Mouse (Mus musculus): ENCODE data around the gene Irs3. TPM values are rescaled to one million over a fixed set of nuclear protein-coding genes. Genes with fewer than 3 reads are reported as not detected.

Gene Irs3
- 1 to 10 TPM in 1 of 2 experiments, under 1 TPM in 1; 0.59 to 1.2 TPM for total RNA-seq (2021)
- long read RNA-seq, experiment 1 = 0 reads
- long read RNA-seq, experiment 2, partial matches to known transcripts = 0 of 2 reads
- long read RNA-seq, experiment 2, other reads (novel, unspliced or antisense) = 1 of 2 reads

- no peak for DNase-seq (ENCODE audit: low spot score in 2 of 2)
These were observed at the start of gene Irs3 for GRCm38 (mm10) chr5:137645652-137646091. Gene Irs3, minus strand, starts transcription at chr5:137645714.

DNA sequence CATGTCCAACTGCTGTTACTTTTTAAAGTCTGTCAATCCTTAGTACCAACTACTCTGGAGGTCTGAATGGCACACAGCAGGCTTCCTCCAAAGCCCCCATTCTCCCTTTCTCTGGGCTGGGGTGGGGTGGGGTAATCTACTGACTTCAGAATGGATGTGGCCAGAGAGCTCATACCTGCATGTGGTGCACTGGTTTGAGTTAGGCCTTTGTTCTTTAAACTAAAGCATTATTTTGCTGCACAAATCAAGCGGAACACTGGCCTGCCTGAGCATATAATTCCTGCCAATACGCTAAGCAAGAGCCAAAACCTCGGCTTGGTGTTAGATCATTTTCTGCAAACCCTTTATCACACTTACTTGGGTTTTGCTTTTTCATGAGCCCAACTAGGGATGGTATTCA lies 49.3 kb upstream of the Irs3 start:
- no peak for DNase-seq (ENCODE audit: low spot score in 2 of 2)

GRCm38 (mm10) chr5:137691881-137692280 lies 46.4 kb upstream of the Irs3 start:
- no peak for DNase-seq (ENCODE audit: low spot score in 2 of 2)

- no peak for DNase-seq (ENCODE audit: low spot score in 2 of 2)
These were observed 45.0 kb upstream of the Irs3 start for GRCm38 (mm10) chr5:137690531-137690930.

DNA sequence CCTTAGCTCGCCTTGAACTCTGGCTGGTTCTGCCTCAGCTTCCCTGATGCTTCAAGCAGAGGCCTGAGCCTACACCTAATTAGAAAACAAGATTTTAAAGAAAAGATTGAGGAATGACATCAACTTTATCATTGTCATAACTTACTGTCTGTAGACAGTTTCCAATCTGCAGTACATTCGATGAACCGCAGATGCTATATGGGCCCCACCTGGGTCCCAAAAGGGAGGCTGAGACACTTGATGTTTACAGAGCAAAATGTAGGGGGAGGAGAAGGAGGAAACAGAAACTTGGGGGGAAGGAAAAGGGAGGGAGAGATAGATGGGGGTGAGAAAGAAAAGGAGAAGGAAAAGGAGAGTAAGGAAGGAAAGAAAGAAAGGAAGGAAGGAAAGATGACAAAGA lies 44.5 kb upstream of the Irs3 start:
- no peak for DNase-seq (ENCODE audit: low spot score in 2 of 2)

- DNase-seq (ENCODE audit: low spot score in 2 of 2) = no peak
These were observed 40.7 kb upstream of the Irs3 start for GRCm38 (mm10) chr5:137686127-137686790.

- DNase-seq (ENCODE audit: low spot score in 2 of 2) = no peak
These were observed 40.1 kb upstream of the Irs3 start for GRCm38 (mm10) chr5:137685653-137686052.

DNA sequence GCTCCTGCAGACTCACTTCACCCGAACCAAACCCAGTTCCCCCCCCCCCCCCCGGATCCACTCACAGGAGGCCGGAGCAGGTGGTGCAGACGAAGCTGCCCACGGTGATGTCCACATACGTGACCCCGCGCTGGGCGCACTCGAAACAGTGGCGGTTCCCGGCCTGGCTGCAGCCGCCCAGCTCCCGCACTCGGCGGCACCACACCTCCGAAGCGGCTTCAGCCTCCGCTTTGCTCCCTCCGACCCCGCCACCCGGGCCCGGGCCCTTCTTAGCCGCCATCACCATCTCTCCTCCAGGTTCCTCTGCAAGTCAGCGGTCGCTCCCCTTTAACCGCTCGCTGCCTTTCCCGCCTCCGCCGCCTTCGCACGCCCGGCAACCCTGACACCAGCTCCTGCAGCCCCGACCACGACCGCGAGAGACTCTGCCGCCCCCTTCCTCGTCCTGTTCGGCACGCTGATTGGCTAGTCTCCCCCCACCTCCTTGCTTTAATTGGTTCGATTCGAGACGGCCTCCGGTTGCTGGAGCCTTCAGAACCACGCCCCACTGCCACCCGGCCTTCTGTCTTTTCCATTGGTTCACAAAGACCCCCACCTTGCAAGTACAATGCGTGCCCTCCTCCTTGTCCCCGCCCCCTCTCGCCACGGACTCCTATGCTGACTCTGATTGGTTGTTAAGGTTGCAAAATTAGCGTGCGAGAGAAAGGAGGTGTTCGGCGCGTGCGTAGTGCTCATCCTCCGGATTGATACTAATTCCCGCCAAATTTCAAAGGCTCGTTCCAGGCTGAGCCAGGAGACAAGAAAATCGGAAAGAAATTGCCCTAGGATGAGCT lies 39.0 kb upstream of the Irs3 start, which contains the start of gene Agfg2:
Gene Agfg2 (minus strand): TSS at position 433 of the 830 bp plus-strand sequence.
- DNase-seq (ENCODE audit: low spot score in 2 of 2) = peak; percentile 86 to 96

- no peak for DNase-seq (ENCODE audit: low spot score in 2 of 2)
These were observed 38.1 kb upstream of the Irs3 start for GRCm38 (mm10) chr5:137683388-137684293.

DNA sequence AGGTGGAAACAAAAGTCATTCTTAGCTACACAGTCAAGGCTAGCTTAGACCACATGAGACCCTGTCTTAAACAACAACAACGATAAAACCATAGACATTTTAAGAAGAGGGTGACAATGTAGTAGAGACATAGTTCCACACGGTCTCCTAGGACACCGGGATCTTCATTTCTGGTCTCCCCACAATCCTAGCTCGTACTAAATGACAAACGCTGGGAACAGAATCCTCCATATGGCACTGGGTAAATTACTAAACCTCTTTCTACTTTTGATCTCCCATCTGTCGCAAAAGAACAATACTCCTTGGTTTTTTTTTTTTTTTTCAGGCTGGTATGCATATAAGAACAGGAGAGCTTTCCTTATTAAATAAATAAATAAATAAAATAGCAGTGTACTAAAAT lies 37.0 kb upstream of the Irs3 start:
- no peak for DNase-seq (ENCODE audit: low spot score in 2 of 2)

DNA sequence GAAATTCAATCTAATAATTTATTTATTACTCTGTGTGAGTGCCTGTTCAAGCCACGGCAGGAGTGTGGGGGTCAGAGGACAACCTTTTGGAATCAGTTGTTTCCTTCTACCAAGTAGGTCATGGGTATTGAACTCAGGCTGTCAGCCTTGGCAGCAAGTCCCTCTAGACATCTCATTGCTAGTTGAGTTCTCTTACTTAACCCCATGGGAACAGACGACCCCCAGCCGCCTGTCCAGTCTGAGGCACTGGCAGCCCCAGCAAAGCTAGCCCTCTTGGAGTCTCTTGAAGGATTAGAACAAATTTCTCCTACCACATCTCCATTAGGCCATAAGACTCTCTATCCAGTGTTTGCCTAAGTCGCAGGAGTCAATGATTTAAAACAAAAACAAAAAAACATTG lies 34.2 kb upstream of the Irs3 start:
- DNase-seq (ENCODE audit: low spot score in 2 of 2) = no peak

GRCm38 (mm10) chr5:137678736-137679135 lies 33.2 kb upstream of the Irs3 start:
- DNase-seq (ENCODE audit: low spot score in 2 of 2) = no peak

GRCm38 (mm10) chr5:137677859-137678258 lies 32.3 kb upstream of the Irs3 start:
- DNase-seq (ENCODE audit: low spot score in 2 of 2) = no peak

DNA sequence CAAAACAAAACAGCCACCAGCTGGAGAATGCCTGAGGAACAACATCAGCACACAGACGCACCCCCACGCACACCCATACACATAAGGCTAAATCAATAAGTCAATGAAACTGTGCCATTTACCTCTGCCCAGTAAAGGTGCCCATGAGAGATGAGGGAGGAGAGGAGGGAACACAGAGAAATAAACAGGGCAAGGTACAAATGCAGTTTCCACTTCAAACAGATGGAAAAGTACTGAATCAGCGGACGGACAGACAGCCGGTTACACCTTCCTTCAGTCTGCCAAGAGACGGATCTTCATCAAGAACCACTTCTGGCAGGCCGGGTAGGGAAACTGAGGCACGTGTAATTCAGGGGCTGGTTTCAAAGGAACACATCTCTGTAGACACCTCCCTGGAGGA lies 29.3 kb upstream of the Irs3 start:
- no peak for DNase-seq (ENCODE audit: low spot score in 2 of 2)

GRCm38 (mm10) chr5:137673015-137673414 lies 27.5 kb upstream of the Irs3 start:
- DNase-seq (ENCODE audit: low spot score in 2 of 2) = no peak

DNA sequence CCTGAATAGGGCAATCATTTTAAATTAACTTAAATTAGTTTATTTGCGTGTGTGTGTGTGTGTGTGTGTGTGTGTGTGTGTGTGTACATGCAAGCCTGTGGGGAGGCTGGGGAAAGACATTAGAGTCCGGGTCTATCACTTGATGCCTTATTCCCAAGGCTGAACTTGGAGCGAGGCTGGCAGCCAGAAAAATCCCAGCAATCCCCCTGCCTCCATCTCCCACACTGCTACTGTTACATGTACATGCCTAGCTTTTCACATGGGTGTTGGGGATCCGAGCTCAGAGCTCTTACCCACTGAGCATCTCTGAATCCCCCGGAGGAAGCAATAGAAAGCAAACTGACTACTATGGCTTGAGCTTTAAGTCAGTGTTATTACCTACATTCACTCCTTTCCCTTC lies 26.8 kb upstream of the Irs3 start:
- no peak for DNase-seq (ENCODE audit: low spot score in 2 of 2)

DNA sequence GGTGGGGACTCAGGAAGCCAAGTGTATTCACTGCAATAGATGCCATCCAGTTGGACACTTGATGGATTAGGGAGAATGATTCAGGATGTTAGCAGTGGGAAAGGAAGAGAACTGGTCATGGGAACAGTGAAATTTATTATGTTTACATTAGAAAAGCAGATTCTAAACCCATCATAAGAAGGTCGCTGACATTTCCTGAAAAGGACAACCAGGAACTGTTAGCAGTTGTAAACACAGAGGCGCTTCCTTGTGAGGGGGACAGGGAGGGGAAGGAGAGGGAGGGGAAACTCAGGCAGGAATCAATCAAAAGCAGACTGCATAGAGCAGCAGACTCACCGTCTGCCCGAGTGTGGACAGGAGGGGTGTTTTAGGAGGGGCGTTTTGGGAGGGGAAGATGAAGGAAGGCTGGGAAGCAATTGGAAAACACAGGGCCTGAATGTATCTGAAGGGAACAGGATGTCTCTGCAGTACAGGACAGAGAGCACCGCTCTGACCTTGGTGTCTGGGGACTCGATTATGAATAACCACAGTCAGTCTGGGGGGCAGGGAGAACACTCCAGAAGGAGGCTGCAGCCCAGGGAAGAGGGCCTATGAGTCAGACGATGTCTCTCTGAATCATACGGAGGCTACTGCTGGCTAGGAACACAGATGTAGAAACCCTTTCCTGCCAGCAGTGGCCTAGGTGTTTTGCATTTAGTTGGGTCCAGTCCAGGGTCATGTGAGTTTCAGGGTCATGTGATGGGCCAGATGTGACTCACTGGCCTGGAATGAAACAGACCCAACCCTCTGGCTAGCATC lies 26.1 kb upstream of the Irs3 start:
- DNase-seq (ENCODE audit: low spot score in 2 of 2) = peak in 1 of 2 experiments; percentile 34

- DNase-seq (ENCODE audit: low spot score in 2 of 2) = no peak
These were observed 24.7 kb upstream of the Irs3 start for GRCm38 (mm10) chr5:137670240-137670639.

- DNase-seq (ENCODE audit: low spot score in 2 of 2) = peak in 1 of 2 experiments; percentile 47
These were observed 23.5 kb upstream of the Irs3 start for GRCm38 (mm10) chr5:137668971-137669370.

DNA sequence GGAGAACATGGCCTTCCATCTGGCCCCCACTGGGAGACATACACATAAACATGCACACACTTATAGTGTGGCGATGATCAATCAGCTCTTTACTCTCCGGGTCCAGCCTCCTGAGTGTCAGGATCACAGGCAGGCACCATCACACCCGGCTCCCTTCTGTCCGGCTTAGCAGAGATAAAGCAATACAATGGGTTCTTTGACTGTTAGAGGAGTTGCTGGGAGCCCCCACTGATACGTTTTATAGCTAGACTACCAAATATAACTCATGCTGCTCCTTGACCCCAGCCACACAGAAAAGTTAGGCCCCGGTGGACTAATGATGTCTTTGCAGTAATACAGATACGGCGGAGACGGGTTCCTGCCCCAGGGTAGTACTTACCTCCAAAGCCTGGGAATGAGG lies 17.5 kb upstream of the Irs3 start:
- no peak for DNase-seq (ENCODE audit: low spot score in 2 of 2)
